Mouse (Mus musculus): ENCODE data around the gene Tsc22d1. TPM values are rescaled to one million over a fixed set of nuclear protein-coding genes. Genes with fewer than 3 reads are reported as not detected.

Tsc22d1 gene
- polyA plus RNA-seq, 1 experiment from 2014 or later: 382 TPM

DNA sequence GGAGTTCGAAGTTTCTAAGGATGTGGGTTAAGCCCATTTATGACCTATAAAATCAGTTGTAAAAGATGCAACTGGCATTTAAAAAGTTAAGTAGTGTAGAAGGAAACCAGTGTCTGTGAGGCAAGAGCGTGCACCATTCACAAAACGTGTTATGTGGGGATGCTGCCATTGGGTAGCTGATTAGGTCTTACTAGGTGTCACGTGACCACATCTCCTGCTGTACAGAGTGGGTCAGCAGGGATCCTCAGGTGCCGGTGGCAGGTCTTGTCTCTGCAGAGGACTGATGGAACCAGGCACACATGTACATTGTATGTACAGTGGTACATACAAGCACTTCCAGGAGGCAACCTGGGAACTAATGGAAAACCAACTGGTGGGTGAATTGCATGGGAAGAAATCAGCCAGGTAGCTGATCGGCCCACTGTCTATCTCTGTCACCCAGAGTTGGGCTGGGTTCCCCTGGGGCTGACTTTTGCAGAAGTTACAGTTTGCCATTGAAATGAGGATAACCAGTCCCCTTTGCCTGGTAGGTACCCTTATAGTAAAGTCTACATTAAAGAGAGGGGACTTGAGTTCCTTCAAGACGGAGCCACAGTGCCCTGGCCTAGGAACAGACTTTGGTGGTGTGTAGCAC, 116.4 kb downstream of the Tsc22d1 start:
- H3K27me3 ChIP-seq (ENCODE audit: control insufficient read depth, insufficient read depth, low read length): no peaks in the 10 kb centered on the region
- H3K27ac ChIP-seq (replicated peaks in 1 of 2; ENCODE audit: control insufficient read depth in 1 of 2, insufficient read depth in 1 of 2, low read depth in 2 of 2, low read length in 2 of 2): no peak overlapping the region
- no peak overlapping the region for H3K4me3 ChIP-seq (ENCODE audit: control insufficient read depth in 1 of 2, insufficient read depth in 1 of 2, low read depth in 1 of 2, low read length in 2 of 2)
- no peaks in the 10 kb centered on the region for H3K36me3 ChIP-seq (ENCODE audit: control insufficient read depth, insufficient read depth, low read length)
- 91% methylated on average over 7 of the region's 7 CpGs for WGBS
- H3K9ac ChIP-seq (ENCODE audit: low read length): no peak overlapping the region
- H3K9me3 ChIP-seq (ENCODE audit: control insufficient read depth, low read length): no peaks in the 10 kb centered on the region
- ATAC-seq (ENCODE audit: insufficient number of reproducible peaks, insufficient read depth, low FRiP score, low read depth): no peak
- H3K4me2 ChIP-seq (ENCODE audit: low read length): no peak overlapping the region
- H3K4me1 ChIP-seq (ENCODE audit: control insufficient read depth in 2 of 2, insufficient read depth in 2 of 2, low read length in 2 of 2): peaks cover 37 to 46% of the 10 kb centered on the region in 2 experiments

DNA sequence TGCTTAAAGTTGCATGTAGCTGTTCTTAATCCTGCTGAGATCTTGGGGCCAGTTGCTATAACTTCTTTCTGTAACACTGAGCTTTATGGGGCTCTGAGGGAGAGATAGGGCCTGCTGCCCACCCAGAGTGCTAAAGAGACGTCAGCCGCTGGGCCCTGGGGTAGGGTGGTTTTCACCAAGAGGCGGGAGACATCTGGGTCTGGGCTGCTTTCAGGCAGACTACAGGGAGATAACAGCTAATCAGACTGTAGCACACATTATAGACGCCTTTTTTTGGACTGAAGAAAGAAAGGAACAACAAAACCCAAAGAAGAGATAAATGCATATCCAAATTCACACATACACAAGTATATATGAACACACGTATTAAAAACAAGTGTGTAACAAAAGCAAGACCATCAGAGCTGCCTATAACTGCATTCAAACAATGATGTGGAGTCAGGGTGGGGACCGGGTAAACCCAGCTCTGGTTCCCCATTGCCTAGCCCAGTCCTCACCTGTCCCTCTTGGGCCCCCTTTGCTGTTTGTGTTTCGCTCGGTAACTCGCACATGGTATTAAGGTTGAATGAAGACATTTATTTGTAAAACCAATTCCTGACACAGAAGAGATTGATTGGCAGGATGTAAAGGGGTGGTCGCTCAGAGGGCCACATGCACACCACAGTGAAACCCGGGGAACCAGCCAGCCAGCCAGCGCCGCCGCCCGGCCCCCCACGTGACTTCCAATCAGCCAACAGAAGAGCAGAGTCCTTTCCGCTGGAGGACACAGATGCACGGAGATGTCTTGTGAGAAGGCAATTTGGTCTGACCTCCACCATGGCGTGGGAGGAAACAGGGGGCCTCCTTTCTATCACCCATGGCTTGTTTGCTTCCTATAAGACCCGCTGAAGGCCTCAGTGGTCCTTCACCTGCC, 117.8 kb downstream of the Tsc22d1 start:
- 25% methylated on average over 20 of the region's 20 CpGs for WGBS
- Histone ChIP-seq H3K9me3 (ENCODE audit: control insufficient read depth, low read length) (no peaks in the 10 kb centered on the region), H3K36me3 (ENCODE audit: control insufficient read depth, insufficient read depth, low read length) (no peaks in the 10 kb centered on the region), H3K27me3 (ENCODE audit: control insufficient read depth, insufficient read depth, low read length) (no peaks in the 10 kb centered on the region), H3K9ac (ENCODE audit: low read length) (peak overlapping the region; percentile 67), H3K27ac (replicated peaks in 1 of 2; ENCODE audit: control insufficient read depth in 1 of 2, insufficient read depth in 1 of 2, low read depth in 2 of 2, low read length in 2 of 2) (peak overlapping the region; percentile 20 to 55), H3K4me3 (ENCODE audit: control insufficient read depth in 1 of 2, insufficient read depth in 1 of 2, low read depth in 1 of 2, low read length in 2 of 2) (peak overlapping the region; percentile 17 to 34), H3K4me1 (ENCODE audit: control insufficient read depth in 2 of 2, insufficient read depth in 2 of 2, low read length in 2 of 2) (peaks cover 28 to 32% of the 10 kb centered on the region in 2 experiments), H3K4me2 (ENCODE audit: low read length) (peak overlapping the region; percentile 69)
- 0 out of 2 replicates have a peak, but pooled peaks have one; percentile 60 for ATAC-seq (ENCODE audit: insufficient number of reproducible peaks, insufficient read depth, low FRiP score, low read depth)

DNA sequence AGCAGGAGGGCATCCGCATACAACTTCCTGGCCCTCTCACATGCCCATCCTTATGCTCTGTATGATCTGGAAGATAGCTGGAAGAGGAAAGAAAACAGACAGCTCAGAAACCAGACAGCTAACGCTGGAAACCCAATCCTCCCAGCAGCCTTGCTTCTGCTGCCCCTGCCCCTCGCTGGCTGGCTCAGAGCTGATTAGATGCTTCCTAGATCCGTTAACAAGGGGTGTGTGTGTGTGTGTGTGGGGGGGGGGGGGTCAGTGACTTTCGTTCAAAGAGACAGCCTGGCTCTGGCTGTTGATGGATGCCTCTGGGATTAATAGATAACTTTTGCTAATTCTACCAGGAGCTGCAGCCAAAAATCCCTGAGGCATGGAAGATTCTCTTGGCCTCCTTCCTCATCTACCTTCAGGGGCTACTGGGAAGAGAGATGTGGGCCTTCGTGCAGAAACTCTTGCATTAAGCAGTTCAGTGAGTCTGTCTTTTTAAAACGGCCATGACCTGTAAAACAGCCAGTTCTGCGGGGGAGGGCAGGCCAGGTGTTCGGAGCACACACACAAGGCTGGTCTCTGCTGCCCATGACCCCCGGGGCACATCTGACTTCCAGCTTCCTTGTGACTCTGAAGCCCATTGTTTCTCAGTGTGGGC, 118.5 kb downstream of the Tsc22d1 start:
- peak overlapping the region; percentile 20 to 55 for H3K27ac ChIP-seq (replicated peaks in 1 of 2; ENCODE audit: control insufficient read depth in 1 of 2, insufficient read depth in 1 of 2, low read depth in 2 of 2, low read length in 2 of 2)
- no peaks in the 10 kb centered on the region for H3K9me3 ChIP-seq (ENCODE audit: control insufficient read depth, low read length)
- no peaks in the 10 kb centered on the region for H3K27me3 ChIP-seq (ENCODE audit: control insufficient read depth, insufficient read depth, low read length)
- WGBS: 15% methylated on average over 10 of the region's 10 CpGs
- H3K4me3 ChIP-seq (ENCODE audit: control insufficient read depth in 1 of 2, insufficient read depth in 1 of 2, low read depth in 1 of 2, low read length in 2 of 2): peak overlapping the region; percentile 17 to 34
- peaks cover 21 to 24% of the 10 kb centered on the region in 2 experiments for H3K4me1 ChIP-seq (ENCODE audit: control insufficient read depth in 2 of 2, insufficient read depth in 2 of 2, low read length in 2 of 2)
- peak overlapping the region; percentile 69 for H3K4me2 ChIP-seq (ENCODE audit: low read length)
- no peaks in the 10 kb centered on the region for H3K36me3 ChIP-seq (ENCODE audit: control insufficient read depth, insufficient read depth, low read length)
- H3K9ac ChIP-seq (ENCODE audit: low read length): peak overlapping the region; percentile 67
- 0 out of 2 replicates have a peak, but pooled peaks have one; percentile 4 for ATAC-seq (ENCODE audit: insufficient number of reproducible peaks, insufficient read depth, low FRiP score, low read depth)

DNA sequence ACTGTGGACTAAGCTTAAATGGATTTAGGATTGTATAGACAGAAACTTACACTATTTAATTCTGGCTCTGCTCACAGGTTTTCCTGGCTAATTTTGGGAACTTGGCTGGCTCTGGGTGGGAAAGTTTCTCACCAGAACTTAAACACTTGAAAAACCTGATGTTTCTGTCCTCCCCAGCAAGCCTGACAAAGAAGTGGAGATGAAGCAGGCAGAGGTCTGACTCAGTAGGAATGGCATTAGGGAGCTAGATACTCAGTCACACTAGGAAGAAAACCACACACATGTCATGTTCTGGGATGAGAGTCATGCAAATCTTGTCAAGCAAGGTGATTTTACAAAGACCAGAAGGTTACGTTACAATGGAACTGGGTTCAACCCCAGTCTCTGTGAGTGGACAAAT, 120.3 kb downstream of the Tsc22d1 start:
- Histone ChIP-seq H3K9ac (ENCODE audit: low read length) (no peak overlapping the region), H3K36me3 (ENCODE audit: control insufficient read depth, insufficient read depth, low read length) (no peaks in the 10 kb centered on the region), H3K27ac (replicated peaks in 1 of 2; ENCODE audit: control insufficient read depth in 1 of 2, insufficient read depth in 1 of 2, low read depth in 2 of 2, low read length in 2 of 2) (0 out of 4 replicates have a peak overlapping the region, but pooled peaks of 1 of the 2 experiments have one; percentile 6), H3K27me3 (ENCODE audit: control insufficient read depth, insufficient read depth, low read length) (no peaks in the 10 kb centered on the region), H3K9me3 (ENCODE audit: control insufficient read depth, low read length) (no peaks in the 10 kb centered on the region), H3K4me1 (ENCODE audit: control insufficient read depth in 2 of 2, insufficient read depth in 2 of 2, low read length in 2 of 2) (peaks cover 14 to 18% of the 10 kb centered on the region in 2 experiments), H3K4me3 (ENCODE audit: control insufficient read depth in 1 of 2, insufficient read depth in 1 of 2, low read depth in 1 of 2, low read length in 2 of 2) (no peak overlapping the region), H3K4me2 (ENCODE audit: low read length) (no peak overlapping the region)
- 62% methylated on average over 1 of the region's 1 CpGs for WGBS
- no peak for ATAC-seq (ENCODE audit: insufficient number of reproducible peaks, insufficient read depth, low FRiP score, low read depth)

DNA sequence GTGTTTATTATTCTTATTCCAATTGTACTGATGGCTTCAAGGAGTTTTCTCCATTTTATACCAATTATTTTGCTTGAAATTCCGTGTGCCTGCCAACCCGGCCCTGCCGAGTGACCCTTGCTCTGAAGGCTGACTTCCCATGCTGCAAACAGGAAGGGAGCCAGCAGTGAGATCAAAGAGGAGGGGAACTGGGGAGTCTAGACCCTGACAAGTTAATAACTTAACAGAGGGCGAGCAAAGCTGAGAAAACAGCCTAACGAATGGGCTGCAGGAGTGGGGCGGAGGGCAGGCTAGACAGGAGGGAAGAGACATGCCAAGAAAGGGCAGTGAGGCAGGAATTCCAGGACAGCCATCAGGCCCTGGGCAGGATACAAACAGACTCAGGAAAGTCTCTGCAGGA, 122.2 kb downstream of the Tsc22d1 start:
- H3K4me3 ChIP-seq (ENCODE audit: control insufficient read depth in 1 of 2, insufficient read depth in 1 of 2, low read depth in 1 of 2, low read length in 2 of 2): no peak overlapping the region
- H3K27me3 ChIP-seq (ENCODE audit: control insufficient read depth, insufficient read depth, low read length): no peaks in the 10 kb centered on the region
- H3K9me3 ChIP-seq (ENCODE audit: control insufficient read depth, low read length): no peaks in the 10 kb centered on the region
- 0 out of 4 replicates have a peak overlapping the region, but pooled peaks of 1 of the 2 experiments have one; percentile 3 for H3K27ac ChIP-seq (replicated peaks in 1 of 2; ENCODE audit: control insufficient read depth in 1 of 2, insufficient read depth in 1 of 2, low read depth in 2 of 2, low read length in 2 of 2)
- H3K4me2 ChIP-seq (ENCODE audit: low read length): no peak overlapping the region
- no peak overlapping the region; the same call in 1 of the 2 replicates for H3K9ac ChIP-seq (ENCODE audit: low read length)
- no peaks in the 10 kb centered on the region for H3K36me3 ChIP-seq (ENCODE audit: control insufficient read depth, insufficient read depth, low read length)
- ATAC-seq (ENCODE audit: insufficient number of reproducible peaks, insufficient read depth, low FRiP score, low read depth): 0 out of 2 replicates have a peak, but pooled peaks have one; percentile 31
- WGBS: 54% methylated on average over 6 of the region's 6 CpGs
- H3K4me1 ChIP-seq (ENCODE audit: control insufficient read depth in 2 of 2, insufficient read depth in 2 of 2, low read length in 2 of 2): peaks cover 14 to 25% of the 10 kb centered on the region in 2 experiments

DNA sequence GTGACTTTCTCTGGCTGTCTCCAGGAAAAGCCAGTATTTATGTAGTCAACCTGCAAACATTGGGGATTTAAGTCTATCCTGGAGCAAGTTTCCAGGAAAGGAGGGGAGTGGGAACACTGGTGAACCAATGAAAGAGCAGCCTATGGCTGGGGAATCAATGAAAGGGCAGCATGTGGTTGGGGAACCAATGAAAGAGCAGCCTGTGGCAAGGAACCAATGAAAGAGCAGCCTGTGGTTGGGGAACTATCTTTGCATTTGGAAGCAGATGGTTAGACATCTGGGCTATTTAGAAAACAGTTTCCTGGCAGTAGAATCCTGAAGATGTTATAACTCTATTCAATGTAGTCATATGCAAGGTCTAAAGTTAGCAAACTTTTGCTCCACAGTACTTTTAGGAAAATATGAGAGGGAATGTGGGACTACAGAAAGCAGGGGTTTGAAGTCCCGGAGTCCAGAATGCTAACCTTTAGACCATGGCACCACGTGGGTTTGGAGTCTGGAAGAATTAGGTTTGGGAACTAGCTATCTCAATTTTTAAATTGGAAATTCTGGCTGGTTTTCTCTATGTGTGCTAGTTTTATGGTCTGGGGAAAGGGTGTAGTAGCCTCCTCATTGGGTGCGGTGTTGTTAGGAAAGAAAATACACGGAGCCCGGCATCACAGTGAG, 125.4 kb downstream of the Tsc22d1 start:
- H3K4me2 ChIP-seq (ENCODE audit: low read length): no peak overlapping the region
- H3K27ac ChIP-seq (replicated peaks in 1 of 2; ENCODE audit: control insufficient read depth in 1 of 2, insufficient read depth in 1 of 2, low read depth in 2 of 2, low read length in 2 of 2): no peak overlapping the region
- no peaks in the 10 kb centered on the region for H3K27me3 ChIP-seq (ENCODE audit: control insufficient read depth, insufficient read depth, low read length)
- 93% methylated on average over 5 of the region's 5 CpGs for WGBS
- no peak for ATAC-seq (ENCODE audit: insufficient number of reproducible peaks, insufficient read depth, low FRiP score, low read depth)
- H3K9me3 ChIP-seq (ENCODE audit: control insufficient read depth, low read length): no peaks in the 10 kb centered on the region
- no peaks in the 10 kb centered on the region for H3K36me3 ChIP-seq (ENCODE audit: control insufficient read depth, insufficient read depth, low read length)
- H3K9ac ChIP-seq (ENCODE audit: low read length): no peak overlapping the region
- H3K4me3 ChIP-seq (ENCODE audit: control insufficient read depth in 1 of 2, insufficient read depth in 1 of 2, low read depth in 1 of 2, low read length in 2 of 2): no peak overlapping the region
- H3K4me1 ChIP-seq (ENCODE audit: control insufficient read depth in 2 of 2, insufficient read depth in 2 of 2, low read length in 2 of 2): peaks cover 3 to 7% of the 10 kb centered on the region in 2 experiments; a peak in 2 of 4 replicates

DNA sequence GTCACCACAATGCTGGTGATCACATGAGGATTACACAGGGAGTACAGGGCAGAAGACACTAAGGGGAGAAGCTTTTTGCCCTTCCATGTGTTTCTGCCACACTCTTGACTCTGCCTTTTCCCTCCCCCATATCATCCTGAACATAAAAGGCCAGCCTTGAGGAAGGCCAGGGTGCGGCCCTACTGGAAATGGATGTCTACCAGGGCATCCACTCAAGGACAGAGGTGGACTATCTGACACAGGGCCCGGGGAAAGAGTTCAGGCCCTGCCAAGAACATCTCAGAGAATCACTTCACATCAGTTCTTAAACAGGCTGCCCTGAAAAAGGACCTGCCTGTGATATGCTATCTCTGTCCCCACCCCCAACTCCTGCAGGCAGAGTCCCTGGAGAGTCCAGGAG, 126.6 kb downstream of the Tsc22d1 start:
- H3K4me3 ChIP-seq (ENCODE audit: control insufficient read depth in 1 of 2, insufficient read depth in 1 of 2, low read depth in 1 of 2, low read length in 2 of 2): no peak overlapping the region
- H3K4me2 ChIP-seq (ENCODE audit: low read length): no peak overlapping the region
- 25% methylated on average over 2 of the region's 2 CpGs for WGBS
- no peak overlapping the region for H3K27ac ChIP-seq (replicated peaks in 1 of 2; ENCODE audit: control insufficient read depth in 1 of 2, insufficient read depth in 1 of 2, low read depth in 2 of 2, low read length in 2 of 2)
- ATAC-seq (ENCODE audit: insufficient number of reproducible peaks, insufficient read depth, low FRiP score, low read depth): no peak
- no peaks in the 10 kb centered on the region for H3K36me3 ChIP-seq (ENCODE audit: control insufficient read depth, insufficient read depth, low read length)
- H3K9ac ChIP-seq (ENCODE audit: low read length): no peak overlapping the region
- no peaks in the 10 kb centered on the region for H3K27me3 ChIP-seq (ENCODE audit: control insufficient read depth, insufficient read depth, low read length)
- peaks cover 3 to 7% of the 10 kb centered on the region in 2 experiments; a peak in 2 of 4 replicates for H3K4me1 ChIP-seq (ENCODE audit: control insufficient read depth in 2 of 2, insufficient read depth in 2 of 2, low read length in 2 of 2)
- no peaks in the 10 kb centered on the region for H3K9me3 ChIP-seq (ENCODE audit: control insufficient read depth, low read length)
